Mouse (Mus musculus) left cerebral cortex, adult 2 months (tissue): ENCODE measurements around the gene Zdhhc7. TPM values are rescaled to one million over a fixed set of nuclear protein-coding genes. Genes with fewer than 3 reads are reported as not detected.

Source experiments
- DNase-seq, 2 experiments: peaks; one replicate each; pipeline ENCODE4 v3.0.0; 2021 to 2022; ENCODE audit warnings: low spot score in 2 of 2, mixed read lengths in 1 of 2; ENCODE audit errors: extremely low spot score in 1 of 2
- H3K27ac ChIP-seq: fragments of 200-600 bp; 2 replicates; pipeline ENCODE4 v1.8.1; 2022
- H3K4me3 ChIP-seq: fragments of 200-600 bp; 2 replicates; pipeline ENCODE4 v1.8.1; 2022
- CTCF ChIP-seq: fragments of 200-600 bp; IDR thresholded peaks from 2 replicates; pipeline ENCODE4 v1.8.1; 2022; ENCODE audit warnings: antibody characterized with exemption, mild to moderate bottlenecking, moderate library complexity
- intact Hi-C: fragments of 180-260 bp; cut with DNase I; formaldehyde crosslinking; loops from one replicate; pipeline ENCODE4 v1.15.1; 2025
- total RNA-seq, 2 experiments: library from RNA; stranded (reverse); gene quantifications; 2 replicates each; pipeline ENCODE4 v1.2.3; 2021

Gene Zdhhc7
- total RNA-seq, 2 experiments from 2014 or later = 33.5 to 38.5 TPM

GRCm38 (mm10) chr8:120084783-120085182, 16.5 kb downstream of the Zdhhc7 start:
- no peak overlapping the region for H3K4me3 ChIP-seq
- no peak overlapping the region for H3K27ac ChIP-seq
- DNase-seq = no peak
- intact Hi-C loops = no loop called here
- TF ChIP-seq CTCF = no peak

GRCm38 (mm10) chr8:120083261-120083660, 18.0 kb downstream of the Zdhhc7 start:
- no peak for DNase-seq
- no peak overlapping the region for H3K27ac ChIP-seq
- H3K4me3 ChIP-seq = no peak overlapping the region
- no peak for TF ChIP-seq CTCF
- intact Hi-C loops = no loop called here

- H3K4me3 ChIP-seq = no peak overlapping the region
- no peak for TF ChIP-seq CTCF
- intact Hi-C loops = loop anchor here (10.0 kb wide), 2 partner anchors 295 to 395 kb away; no protein-coding TSS in a partner anchor
Observed at GRCm38 (mm10) chr8:120079361-120079760, 21.9 kb downstream of the Zdhhc7 start.

GRCm38 (mm10) chr8:120078080-120078479, 23.2 kb downstream of the Zdhhc7 start:
- Histone ChIP-seq H3K4me3 (no peak overlapping the region), H3K27ac (no peak overlapping the region)
- peak; percentile 84 for TF ChIP-seq CTCF
- DNase-seq = peak; percentile 76 to 82
- intact Hi-C loops = loop anchor here (1.0 to 10.0 kb wide), 3 partner anchors 134 to 393 kb away; no protein-coding TSS in a partner anchor

More at GRCm38 (mm10) chr8:120079361-120079760, 21.9 kb downstream of the Zdhhc7 start:
- no peak for DNase-seq
- H3K27ac ChIP-seq = no peak overlapping the region

GRCm38 (mm10) chr8:120075347-120075746, 25.9 kb downstream of the Zdhhc7 start:
- H3K27ac ChIP-seq = no peak overlapping the region
- intact Hi-C loops = loop anchor here (10.0 kb wide), 2 partner anchors 291 to 391 kb away; no protein-coding TSS in a partner anchor
- no peak for TF ChIP-seq CTCF
- DNase-seq = no peak
- H3K4me3 ChIP-seq = no peak overlapping the region

- DNase-seq = no peak
- no peak for TF ChIP-seq CTCF
- H3K4me3 ChIP-seq = no peak overlapping the region
- intact Hi-C loops = loop anchor here (10.0 kb wide), 2 partner anchors 290 to 390 kb away; no protein-coding TSS in a partner anchor
- no peak overlapping the region for H3K27ac ChIP-seq
Observed at GRCm38 (mm10) chr8:120074516-120074915, 26.8 kb downstream of the Zdhhc7 start.

GRCm38 (mm10) chr8:120072827-120073226, 28.5 kb downstream of the Zdhhc7 start:
- intact Hi-C loops = loop anchor here (10.0 kb wide), 2 partner anchors 288 to 388 kb away; no protein-coding TSS in a partner anchor
- H3K27ac ChIP-seq = no peak overlapping the region
- DNase-seq = no peak
- no peak for TF ChIP-seq CTCF
- no peak overlapping the region for H3K4me3 ChIP-seq

- TF ChIP-seq CTCF = no peak
- H3K4me3 ChIP-seq = no peak overlapping the region
- intact Hi-C loops = loop anchor here (10.0 kb wide), 2 partner anchors 287 to 387 kb away; no protein-coding TSS in a partner anchor
- H3K27ac ChIP-seq = no peak overlapping the region
- no peak for DNase-seq
Observed at GRCm38 (mm10) chr8:120072259-120072658, 29.0 kb downstream of the Zdhhc7 start.

GRCm38 (mm10) chr8:120071684-120072083, 29.6 kb downstream of the Zdhhc7 start:
- intact Hi-C loops = loop anchor here (1.0 to 10.0 kb wide), 4 partner anchors 79 to 387 kb away; partner anchors contain the start of gene Crispld2
- TF ChIP-seq CTCF = peak; percentile 95
- DNase-seq = peak; percentile 75 to 87
- H3K4me3 ChIP-seq = no peak overlapping the region
- no peak overlapping the region for H3K27ac ChIP-seq

GRCm38 (mm10) chr8:120067936-120068668, 33.2 kb downstream of the Zdhhc7 start:
- DNase-seq = no peak
- intact Hi-C loops = no loop called here
- no peak for TF ChIP-seq CTCF
- no peak overlapping the region for H3K4me3 ChIP-seq
- no peak overlapping the region for H3K27ac ChIP-seq

GRCm38 (mm10) chr8:120066226-120066625, 35.1 kb downstream of the Zdhhc7 start:
- intact Hi-C loops = no loop called here
- DNase-seq = no peak
- H3K4me3 ChIP-seq = no peak overlapping the region
- TF ChIP-seq CTCF = no peak
- H3K27ac ChIP-seq = no peak overlapping the region

- intact Hi-C loops = no loop called here
- DNase-seq = no peak
- Histone ChIP-seq H3K4me3 (no peak overlapping the region), H3K27ac (no peak overlapping the region)
- no peak for TF ChIP-seq CTCF
Observed at GRCm38 (mm10) chr8:120065611-120066010, 35.7 kb downstream of the Zdhhc7 start.
